Mouse (Mus musculus): ENCODE results near the gene Olfr94.

- TF ChIP-seq CTCF (IDR thresholded peaks at IDR 0.05; ENCODE audit: low read depth, low read length) (no peak), POLR2A (IDR thresholded peaks at IDR 0.05; ENCODE audit: insufficient read depth, low read length) (no peak)
Observed at GRCm38 (mm10) chr17:37219846-37220245, 19.1 kb upstream of the Olfr94 start, which contains the start of gene Olfr96.
